Comparison of ENCODE assay signal across 18 mouse cellular contexts in the genomic region with DNA sequence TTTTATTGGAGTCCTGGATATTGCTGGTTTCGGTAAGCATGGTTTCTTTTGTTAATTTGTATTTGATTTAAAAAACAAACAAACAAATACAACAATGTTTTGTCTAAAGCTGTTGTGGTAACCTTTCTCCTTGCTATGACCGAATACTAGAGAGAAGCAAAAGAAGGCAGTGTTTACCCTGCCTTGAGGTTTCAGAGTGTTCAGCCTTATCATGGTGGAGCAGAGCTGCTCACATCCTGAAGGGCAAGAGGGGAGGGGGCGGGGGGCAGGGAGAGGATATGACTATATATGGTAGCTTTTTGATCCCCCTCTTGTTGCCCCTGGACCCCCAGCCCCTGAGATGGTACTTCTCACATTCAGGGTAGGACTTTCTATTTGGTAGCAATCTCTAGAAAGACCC.
"Had no signal": no experiment of that assay in that cellular context is flagged by ENCODE, and none has a peak within 500 bp of the region (broad histone marks: within the 10 kb centered on the region; RNA-seq: fewer than 3 reads in every experiment).

No protein-coding gene starts in this region.

- H3K4me1 ChIP-seq: liver, embryonic 15.5 days; neural tube, embryonic 12.5 days; neural tube, embryonic 15.5 days had no signal

- H3K27ac ChIP-seq: kidney, postnatal 0 days; layer of hippocampus, adult 2 months; liver, embryonic 15.5 days; neural tube, embryonic 12.5 days; neural tube, embryonic 15.5 days; stomach, postnatal 0 days had no signal

- H3K9me3 ChIP-seq: liver, embryonic 15.5 days; neural tube, embryonic 12.5 days; neural tube, embryonic 15.5 days had no signal

- H3K4me3 ChIP-seq: layer of hippocampus, adult 2 months; liver, embryonic 15.5 days; neural tube, embryonic 12.5 days; neural tube, embryonic 15.5 days had no signal

- H3K27me3 ChIP-seq: liver, embryonic 15.5 days; neural tube, embryonic 12.5 days; neural tube, embryonic 15.5 days had no signal

- DNase-seq: kidney, adult 18-20 months; kidney, postnatal 25 days; layer of hippocampus, adult 9-11 months; lung, adult 2 months; lung, postnatal 14 days; lung, postnatal 4 days; midbrain, embryonic 14.5 days; right cerebral cortex, adult 18-20 months; right cerebral cortex, postnatal 14 days; right cerebral cortex, postnatal 4 days; thymus, postnatal 25 days had no signal

- H3K36me3 ChIP-seq: liver, embryonic 15.5 days; neural tube, embryonic 12.5 days had no signal

- H3K9ac ChIP-seq: liver, embryonic 15.5 days; neural tube, embryonic 12.5 days; neural tube, embryonic 15.5 days had no signal

- ATAC-seq: intestine, embryonic 16.5 days had no signal
